Mouse (Mus musculus): ENCODE measurements at regions not wholly inside any gene's neighbourhood (a gene's known extent, or its start where the extent isn't known, plus 50 kb on each side); places are given as distances from the start of the nearest gene placed in this dataset.

- Histone ChIP-seq H3K4me3 (ENCODE audit: low read depth, low read length) (no peak overlapping the region), H3K27ac (ENCODE audit: low read depth, low read length) (no peak overlapping the region), H3K9me3 (replicated peaks; ENCODE audit: control insufficient read depth, low read length) (no peaks in the 10 kb centered on the region), H3K4me2 (ENCODE audit: low read length) (no peak overlapping the region), H3K36me3 (ENCODE audit: control insufficient read depth, insufficient read depth, low read length) (no peaks in the 10 kb centered on the region), H3K4me1 (ENCODE audit: control insufficient read depth, insufficient read depth, low read length) (no peaks in the 10 kb centered on the region), H3K27me3 (replicated peaks; ENCODE audit: control insufficient read depth, insufficient read depth, low read length) (no peaks in the 10 kb centered on the region), H3K9ac (ENCODE audit: low read length) (no peak overlapping the region)
- no peak for DNase-seq (ENCODE audit: low spot score)
- ATAC-seq: no peak
- 92% methylated on average over 3 of the region's 3 CpGs for whole genome bisulfite sequencing
These were observed 287.7 kb downstream of the Lmx1a start for GRCm38 (mm10) chr1:167976708-167977107.

DNA sequence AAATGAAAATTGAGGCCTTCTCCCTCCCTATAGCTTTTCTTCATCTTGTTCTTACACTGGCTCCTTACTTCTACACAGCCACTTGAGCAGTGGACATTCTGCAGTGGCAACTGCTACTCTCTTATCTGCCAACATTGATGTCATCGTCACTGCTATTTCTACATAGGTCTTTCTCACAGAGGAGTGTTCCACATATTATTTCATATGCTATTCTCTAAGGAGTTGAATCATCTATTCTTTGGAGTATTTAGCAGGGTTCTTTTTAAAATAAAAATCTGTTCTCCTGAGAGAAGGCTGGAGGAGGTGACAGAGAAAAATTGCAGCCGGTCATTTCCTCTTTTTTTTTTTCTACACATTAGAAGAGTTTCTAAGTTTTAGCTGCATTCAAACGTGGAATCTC is 290.1 kb downstream of the Lmx1a start:
- Histone ChIP-seq H3K9ac (ENCODE audit: low read length) (no peak overlapping the region), H3K36me3 (ENCODE audit: control insufficient read depth, insufficient read depth, low read length) (no peaks in the 10 kb centered on the region), H3K4me1 (ENCODE audit: control insufficient read depth, insufficient read depth, low read length) (no peaks in the 10 kb centered on the region), H3K4me2 (ENCODE audit: low read length) (no peak overlapping the region), H3K9me3 (replicated peaks; ENCODE audit: control insufficient read depth, low read length) (no peaks in the 10 kb centered on the region), H3K27ac (ENCODE audit: low read depth, low read length) (no peak overlapping the region), H3K27me3 (replicated peaks; ENCODE audit: control insufficient read depth, insufficient read depth, low read length) (no peaks in the 10 kb centered on the region), H3K4me3 (ENCODE audit: low read depth, low read length) (no peak overlapping the region)
- DNase-seq (ENCODE audit: low spot score): no peak
- ATAC-seq: no peak
- WGBS: 90% methylated on average over 3 of the region's 3 CpGs

GRCm38 (mm10) chr1:167979588-167979987 is 290.6 kb downstream of the Lmx1a start:
- Histone ChIP-seq H3K9me3 (replicated peaks; ENCODE audit: control insufficient read depth, low read length) (no peaks in the 10 kb centered on the region), H3K4me3 (ENCODE audit: low read depth, low read length) (no peak overlapping the region), H3K4me1 (ENCODE audit: control insufficient read depth, insufficient read depth, low read length) (no peaks in the 10 kb centered on the region), H3K27ac (ENCODE audit: low read depth, low read length) (no peak overlapping the region), H3K27me3 (replicated peaks; ENCODE audit: control insufficient read depth, insufficient read depth, low read length) (no peaks in the 10 kb centered on the region), H3K4me2 (ENCODE audit: low read length) (no peak overlapping the region), H3K36me3 (ENCODE audit: control insufficient read depth, insufficient read depth, low read length) (no peaks in the 10 kb centered on the region), H3K9ac (ENCODE audit: low read length) (no peak overlapping the region)
- DNase-seq (ENCODE audit: low spot score) (no peak), ATAC-seq (no peak)
- WGBS: 96% methylated on average over 5 of the region's 5 CpGs

GRCm38 (mm10) chr1:167981292-167981691 is 292.3 kb downstream of the Lmx1a start:
- no peak for ATAC-seq
- no peak overlapping the region for H3K4me2 ChIP-seq (ENCODE audit: low read length)
- H3K9ac ChIP-seq (ENCODE audit: low read length): no peak overlapping the region
- H3K4me3 ChIP-seq (ENCODE audit: low read depth, low read length): no peak overlapping the region
- DNase-seq (ENCODE audit: low spot score): no peak
- no peaks in the 10 kb centered on the region for H3K9me3 ChIP-seq (replicated peaks; ENCODE audit: control insufficient read depth, low read length)
- H3K4me1 ChIP-seq (ENCODE audit: control insufficient read depth, insufficient read depth, low read length): no peaks in the 10 kb centered on the region
- no peaks in the 10 kb centered on the region for H3K36me3 ChIP-seq (ENCODE audit: control insufficient read depth, insufficient read depth, low read length)
- H3K27ac ChIP-seq (ENCODE audit: low read depth, low read length): no peak overlapping the region
- 98% methylated on average over 2 of the region's 2 CpGs for WGBS
- no peaks in the 10 kb centered on the region for H3K27me3 ChIP-seq (replicated peaks; ENCODE audit: control insufficient read depth, insufficient read depth, low read length)

DNA sequence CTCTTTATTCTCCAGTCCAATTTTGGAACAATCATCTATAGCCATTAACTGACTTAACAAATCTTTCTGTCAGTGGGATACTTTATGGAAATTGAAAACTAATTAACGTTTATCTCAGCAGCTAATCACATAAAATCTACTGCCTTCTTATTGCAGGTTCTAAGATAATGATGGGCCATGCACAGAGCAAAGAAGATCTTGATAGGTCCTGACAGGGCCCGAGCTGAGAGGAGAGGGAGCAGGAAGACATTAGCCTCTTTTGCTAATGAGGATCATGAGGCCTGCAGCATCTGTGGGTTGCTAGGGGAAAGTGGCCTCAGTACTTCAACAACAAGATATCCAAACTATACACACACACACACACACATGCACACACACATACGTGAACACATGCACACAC is 318.4 kb downstream of the Lmx1a start:
- no peaks in the 10 kb centered on the region for H3K27me3 ChIP-seq (replicated peaks; ENCODE audit: control insufficient read depth, insufficient read depth, low read length)
- no peak overlapping the region for H3K9ac ChIP-seq (ENCODE audit: low read length)
- H3K36me3 ChIP-seq (ENCODE audit: control insufficient read depth, insufficient read depth, low read length): no peaks in the 10 kb centered on the region
- WGBS: 78% methylated on average over 3 of the region's 3 CpGs
- peak; percentile 8 for DNase-seq (ENCODE audit: low spot score)
- H3K9me3 ChIP-seq (replicated peaks; ENCODE audit: control insufficient read depth, low read length): no peaks in the 10 kb centered on the region
- H3K4me1 ChIP-seq (ENCODE audit: control insufficient read depth, insufficient read depth, low read length): no peaks in the 10 kb centered on the region
- no peak overlapping the region for H3K4me3 ChIP-seq (ENCODE audit: low read depth, low read length)
- no peak for ATAC-seq
- H3K27ac ChIP-seq (ENCODE audit: low read depth, low read length): no peak overlapping the region
- H3K4me2 ChIP-seq (ENCODE audit: low read length): no peak overlapping the region

DNA sequence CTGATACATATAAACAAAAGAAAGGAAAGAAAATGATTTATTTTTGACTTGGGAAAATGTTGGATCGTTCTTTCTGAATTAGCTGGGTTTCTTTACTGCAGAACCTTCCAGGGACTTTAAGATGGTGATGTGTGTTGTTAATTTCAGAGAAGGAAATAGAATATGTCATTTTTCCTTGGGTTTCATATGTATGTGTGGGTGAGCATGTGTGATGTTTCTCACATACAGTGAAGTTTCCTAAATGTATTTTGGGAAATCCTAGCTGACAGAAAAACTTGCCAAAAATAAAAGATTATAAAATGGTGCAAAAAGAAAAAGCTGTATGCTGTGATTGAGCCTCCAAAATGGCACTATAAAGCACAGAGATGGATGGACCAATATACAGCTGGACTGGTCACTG is 319.2 kb downstream of the Lmx1a start:
- peak; percentile 27 for DNase-seq (ENCODE audit: low spot score)
- no peak overlapping the region for H3K4me2 ChIP-seq (ENCODE audit: low read length)
- 92% methylated on average over 1 of the region's 1 CpGs for WGBS

DNA sequence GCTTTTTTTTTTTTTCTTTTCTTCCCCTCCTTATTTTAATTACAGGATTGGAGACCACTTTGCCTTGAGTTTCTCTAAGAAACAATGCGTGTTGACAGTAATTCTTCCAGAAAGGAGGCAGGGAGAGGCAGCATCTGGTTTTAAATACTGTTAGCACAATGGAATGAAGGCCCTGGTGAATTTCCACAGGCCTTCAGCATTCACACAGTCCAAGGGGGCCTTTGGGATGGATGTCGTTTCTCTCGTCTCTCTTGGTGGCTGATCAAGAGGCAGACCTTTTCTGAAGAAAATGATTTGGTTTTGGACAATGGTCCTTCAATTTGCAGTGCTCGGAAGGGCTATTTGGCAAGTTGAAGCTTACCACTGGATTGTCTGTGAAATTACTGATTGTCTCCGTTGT is 321.4 kb downstream of the Lmx1a start:
- WGBS: 22% methylated on average over 5 of the region's 5 CpGs
- DNase-seq (ENCODE audit: low spot score): peak; percentile 55

More for the DNA sequence above, 319.2 kb downstream of the Lmx1a start:
- Histone ChIP-seq H3K27me3 (replicated peaks; ENCODE audit: control insufficient read depth, insufficient read depth, low read length) (no peaks in the 10 kb centered on the region), H3K4me1 (ENCODE audit: control insufficient read depth, insufficient read depth, low read length) (no peaks in the 10 kb centered on the region), H3K9ac (ENCODE audit: low read length) (no peak overlapping the region), H3K9me3 (replicated peaks; ENCODE audit: control insufficient read depth, low read length) (no peaks in the 10 kb centered on the region), H3K36me3 (ENCODE audit: control insufficient read depth, insufficient read depth, low read length) (no peaks in the 10 kb centered on the region), H3K27ac (ENCODE audit: low read depth, low read length) (no peak overlapping the region), H3K4me3 (ENCODE audit: low read depth, low read length) (no peak overlapping the region)
- ATAC-seq: no peak

DNA sequence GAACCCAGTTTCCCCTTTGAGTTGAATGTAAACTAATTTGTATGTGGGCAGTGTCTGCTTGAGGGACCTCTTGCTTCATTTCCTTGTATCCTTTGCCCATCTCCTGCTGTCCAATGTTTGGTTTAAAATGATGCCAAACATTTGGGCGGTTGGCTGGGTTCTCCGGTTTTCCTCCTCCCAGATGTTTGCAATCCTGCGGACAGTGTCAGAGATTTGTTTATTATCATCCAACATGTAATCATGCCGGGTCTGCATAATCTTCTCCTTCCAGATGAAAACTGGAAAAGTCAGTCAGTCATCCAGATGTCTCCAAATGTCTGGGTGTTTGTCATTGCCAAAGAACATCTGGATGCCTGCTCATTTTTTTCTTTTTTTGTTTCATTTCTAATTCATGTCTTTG is 323.0 kb downstream of the Lmx1a start:
- no peaks in the 10 kb centered on the region for H3K4me1 ChIP-seq (ENCODE audit: control insufficient read depth, insufficient read depth, low read length)
- no peaks in the 10 kb centered on the region for H3K27me3 ChIP-seq (replicated peaks; ENCODE audit: control insufficient read depth, insufficient read depth, low read length)
- ATAC-seq (no peak), DNase-seq (ENCODE audit: low spot score) (no peak)
- no peaks in the 10 kb centered on the region for H3K9me3 ChIP-seq (replicated peaks; ENCODE audit: control insufficient read depth, low read length)
- no peak overlapping the region for H3K27ac ChIP-seq (ENCODE audit: low read depth, low read length)
- H3K9ac ChIP-seq (ENCODE audit: low read length): no peak overlapping the region
- H3K36me3 ChIP-seq (ENCODE audit: control insufficient read depth, insufficient read depth, low read length): no peaks in the 10 kb centered on the region
- no peak overlapping the region for H3K4me2 ChIP-seq (ENCODE audit: low read length)
- 91% methylated on average over 4 of the region's 4 CpGs for WGBS
- H3K4me3 ChIP-seq (ENCODE audit: low read depth, low read length): no peak overlapping the region

More for the DNA sequence above, 321.4 kb downstream of the Lmx1a start:
- no peaks in the 10 kb centered on the region for H3K9me3 ChIP-seq (replicated peaks; ENCODE audit: control insufficient read depth, low read length)
- H3K4me3 ChIP-seq (ENCODE audit: low read depth, low read length): no peak overlapping the region
- no peaks in the 10 kb centered on the region for H3K4me1 ChIP-seq (ENCODE audit: control insufficient read depth, insufficient read depth, low read length)
- H3K9ac ChIP-seq (ENCODE audit: low read length): no peak overlapping the region
- peak overlapping the region; percentile 16; the same call in 1 of the 2 replicates for H3K27ac ChIP-seq (ENCODE audit: low read depth, low read length)
- peak; percentile 63 for ATAC-seq
- H3K36me3 ChIP-seq (ENCODE audit: control insufficient read depth, insufficient read depth, low read length): no peaks in the 10 kb centered on the region
- no peak overlapping the region for H3K4me2 ChIP-seq (ENCODE audit: low read length)
- H3K27me3 ChIP-seq (replicated peaks; ENCODE audit: control insufficient read depth, insufficient read depth, low read length): no peaks in the 10 kb centered on the region

DNA sequence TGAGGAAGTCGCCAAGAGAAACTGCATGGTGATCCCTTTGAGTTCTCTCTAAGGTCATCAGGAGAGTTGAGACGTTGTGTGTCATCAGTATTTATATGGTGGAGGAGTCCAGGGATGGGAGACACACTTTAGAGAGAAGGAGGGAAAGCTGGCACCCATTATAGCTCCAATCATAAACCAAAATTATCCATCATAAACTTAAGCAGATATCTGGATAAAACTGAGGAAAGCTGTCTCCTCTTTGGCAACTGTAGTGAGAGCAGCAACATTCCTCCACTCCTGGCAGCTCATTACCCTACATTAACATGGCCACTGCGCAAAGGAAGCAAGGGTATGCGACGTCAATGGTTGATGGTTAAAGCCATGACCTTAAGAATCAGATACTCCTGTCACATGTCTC is 323.6 kb downstream of the Lmx1a start:
- Histone ChIP-seq H3K4me2 (ENCODE audit: low read length) (no peak overlapping the region), H3K4me3 (ENCODE audit: low read depth, low read length) (no peak overlapping the region), H3K27me3 (replicated peaks; ENCODE audit: control insufficient read depth, insufficient read depth, low read length) (no peaks in the 10 kb centered on the region), H3K36me3 (ENCODE audit: control insufficient read depth, insufficient read depth, low read length) (no peaks in the 10 kb centered on the region), H3K4me1 (ENCODE audit: control insufficient read depth, insufficient read depth, low read length) (no peaks in the 10 kb centered on the region), H3K9me3 (replicated peaks; ENCODE audit: control insufficient read depth, low read length) (no peaks in the 10 kb centered on the region), H3K9ac (ENCODE audit: low read length) (no peak overlapping the region), H3K27ac (ENCODE audit: low read depth, low read length) (no peak overlapping the region)
- 89% methylated on average over 5 of the region's 5 CpGs for WGBS
- ATAC-seq (no peak), DNase-seq (ENCODE audit: low spot score) (no peak)

Measured in forebrain, embryonic 14.5 days (tissue).